Mouse (Mus musculus): ENCODE measurements around the gene Pank3. TPM values are rescaled to one million over a fixed set of nuclear protein-coding genes. Genes with fewer than 3 reads are reported as not detected.
"Not testable (repeated sequence)": the region's sequence is repeated elsewhere in the genome, so short reads cannot be mapped to it uniquely, and the experiment has no call there.

Gene Pank3
- polyA plus RNA-seq, 1 experiment from 2014 or later, result 31.8 TPM

DNA sequence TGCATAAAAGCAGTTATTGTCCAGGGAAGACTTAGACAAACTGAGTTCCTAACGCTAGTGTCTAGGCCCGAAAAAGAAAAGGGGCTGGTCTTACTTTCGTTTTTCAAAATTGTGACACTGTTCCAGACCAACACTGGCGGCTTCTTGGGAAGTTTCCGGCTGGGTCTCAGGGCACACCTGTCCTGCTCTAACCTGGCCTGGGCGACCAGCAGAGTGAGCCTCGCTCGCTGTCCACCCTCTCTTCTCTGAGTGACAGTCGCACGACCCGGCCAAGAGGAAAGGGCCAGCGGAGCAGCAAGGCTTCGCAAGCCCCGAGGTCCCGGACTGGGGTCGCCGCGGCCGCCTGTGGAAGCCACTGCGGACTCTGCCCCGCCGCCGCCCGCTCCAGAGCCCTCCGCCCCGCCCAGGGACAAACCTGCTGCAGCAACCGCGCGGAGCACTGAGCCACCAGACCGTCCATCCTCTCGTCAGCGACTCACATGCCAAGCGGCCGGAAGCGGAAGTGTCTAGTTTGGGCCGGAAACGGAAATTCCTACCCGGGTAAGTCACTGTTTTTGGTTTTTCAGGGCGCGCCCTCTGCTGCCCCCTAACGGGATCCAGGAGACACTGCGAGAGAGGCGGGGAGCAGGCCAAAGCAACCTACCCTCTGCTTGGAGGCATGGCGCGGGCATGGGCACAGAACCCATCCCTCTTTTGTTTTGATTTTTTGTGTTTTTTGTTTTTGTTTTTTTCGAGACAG lies 64.9 kb downstream of the Pank3 start, which contains the start of gene Rars:
Gene Rars (minus strand): TSS at position 485 of the 739 bp plus-strand sequence.
- WGBS, result 2% methylated on average over 46 of the region's 46 CpGs
- peak; percentile 72 for ATAC-seq (ENCODE audit: low FRiP score)
- H3K27ac ChIP-seq, result 0 out of 2 replicates have a peak within 1 kb of the TSS, but pooled peaks have one; percentile 19

DNA sequence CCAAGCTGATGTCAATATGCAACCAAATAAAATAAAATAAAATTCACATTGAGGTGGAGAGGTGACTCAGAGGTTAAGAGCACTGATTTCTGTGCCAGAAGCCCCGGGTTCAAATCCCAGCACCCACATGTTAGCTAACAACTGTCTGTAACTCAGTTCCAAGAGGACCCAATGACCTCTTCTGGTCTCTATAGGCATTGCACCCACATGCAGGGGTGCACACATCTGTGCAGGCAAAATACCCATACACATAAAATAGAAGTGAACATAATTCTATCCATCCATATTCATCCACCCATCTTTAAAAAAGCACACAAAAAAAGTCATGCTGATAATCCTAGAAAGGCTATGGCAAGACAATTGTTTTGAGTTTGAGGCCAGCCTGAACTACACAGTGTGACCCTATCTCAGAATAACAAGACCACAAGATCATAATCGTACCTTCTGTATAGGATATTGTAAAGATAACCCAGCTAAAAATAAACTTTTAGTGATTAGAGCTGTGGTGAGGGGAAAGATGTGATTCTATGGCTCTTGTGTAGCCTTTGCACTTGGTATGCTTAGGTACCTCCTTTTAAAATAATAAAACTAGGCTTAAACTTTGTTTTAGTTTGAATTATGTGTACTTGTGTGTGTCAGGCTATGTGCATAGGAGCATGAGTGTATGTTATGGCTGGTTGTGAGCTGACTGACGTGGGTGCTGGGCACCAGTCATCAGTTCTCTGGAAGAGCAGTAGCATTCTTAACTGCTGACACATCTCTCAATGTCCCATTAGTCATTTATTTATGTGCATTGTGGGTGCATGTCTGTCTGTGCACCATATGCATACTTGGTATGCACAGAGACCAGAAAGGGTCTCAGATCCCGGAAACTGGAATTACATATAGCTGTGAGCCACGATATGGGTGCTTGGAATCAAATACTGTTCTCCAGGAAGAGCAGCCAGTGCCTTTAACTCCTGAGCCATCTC lies 68.2 kb downstream of the Pank3 start:
- Histone ChIP-seq H3K4me1 (peaks cover 14% of the 10 kb centered on the region), H3K27me3 (no peaks in the 10 kb centered on the region), H3K36me3 (peaks cover 10% of the 10 kb centered on the region), H3K27ac (0 out of 2 replicates have a peak overlapping the region, but pooled peaks have one; percentile 37), H3K4me2 (replicated peaks) (peak overlapping the region; percentile 55; the same call in 1 of the 2 replicates), H3K4me3 (no peak overlapping the region), H3K9ac (no peak overlapping the region), H3K9me3 (replicated peaks) (no peaks in the 10 kb centered on the region)
- ATAC-seq (ENCODE audit: low FRiP score), result no peak
- WGBS, result 85% methylated on average over 5 of the region's 5 CpGs

More for the DNA sequence above, 64.9 kb downstream of the Pank3 start, which contains the start of gene Rars:
- peak within 1 kb of the TSS; percentile 80 for H3K4me2 ChIP-seq (replicated peaks)
- peak within 1 kb of the TSS; percentile 86 for H3K9ac ChIP-seq
- H3K4me3 ChIP-seq, result peak within 1 kb of the TSS; percentile 89
- H3K27me3 ChIP-seq, result no peaks in the 10 kb centered on the region
- H3K36me3 ChIP-seq, result peaks cover 28% of the 10 kb centered on the region
- H3K4me1 ChIP-seq, result peaks cover 13% of the 10 kb centered on the region
- H3K9me3 ChIP-seq (replicated peaks), result no peaks in the 10 kb centered on the region

DNA sequence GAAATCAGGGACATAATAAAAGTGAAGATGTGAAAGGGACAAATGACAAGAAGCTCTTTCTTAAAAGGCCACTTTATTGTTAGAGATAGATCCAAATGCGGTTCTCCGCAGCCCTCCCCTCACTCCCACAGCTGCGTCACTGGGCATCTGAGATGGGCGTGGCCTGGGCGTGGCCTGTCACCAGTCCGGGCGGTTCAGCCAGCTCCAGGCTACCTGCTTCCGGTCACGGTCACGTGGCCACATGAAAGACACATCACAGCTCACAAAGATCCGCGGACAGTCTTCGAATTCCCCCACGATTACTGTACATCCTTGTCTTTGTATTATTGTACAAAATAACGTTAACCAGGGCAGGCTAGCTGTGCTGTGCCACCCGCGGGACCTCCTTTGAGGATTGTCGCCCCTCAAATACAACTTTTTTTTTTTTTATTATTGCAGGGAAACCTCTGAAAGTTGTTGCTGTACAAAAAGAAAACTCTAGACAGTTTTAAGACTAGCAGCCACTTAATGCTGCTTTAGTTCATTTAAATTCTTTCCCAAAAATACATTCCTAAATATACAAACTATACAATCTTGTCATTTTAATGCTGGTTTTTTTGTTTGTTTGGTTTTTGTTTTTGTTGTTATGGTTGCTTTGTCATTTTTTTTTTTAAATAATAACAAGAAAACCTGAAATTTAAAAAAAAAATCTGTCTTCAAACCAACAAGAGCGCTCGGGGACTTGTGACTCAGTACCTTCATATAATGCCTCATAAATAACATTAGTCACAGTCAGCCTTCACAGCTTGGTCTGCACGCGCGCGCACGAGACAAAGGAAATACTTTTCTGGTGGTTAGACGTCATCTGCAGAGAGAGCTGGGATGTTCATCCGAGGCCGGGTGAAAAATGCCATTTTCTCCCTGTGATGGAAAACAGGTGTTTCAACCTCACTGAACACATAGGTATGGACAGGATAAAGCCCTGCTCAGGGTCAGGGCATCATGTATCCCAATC lies 69.4 kb downstream of the Pank3 start:
- Histone ChIP-seq H3K27me3 (no peaks in the 10 kb centered on the region), H3K36me3 (peaks cover 17% of the 10 kb centered on the region), H3K4me3 (peak overlapping the region; percentile 26; the same call in 1 of the 2 replicates), H3K9me3 (replicated peaks) (no peaks in the 10 kb centered on the region), H3K4me1 (peaks cover 9% of the 10 kb centered on the region), H3K4me2 (replicated peaks) (peak overlapping the region; percentile 55), H3K9ac (peak overlapping the region; percentile 50), H3K27ac (peak overlapping the region; percentile 44; the same call in 1 of the 2 replicates)
- 20% methylated on average over 28 of the region's 28 CpGs for WGBS
- peak; percentile 76 for ATAC-seq (ENCODE audit: low FRiP score)

GRCm38 (mm10) chr11:35840282-35840681 lies 71.0 kb downstream of the Pank3 start:
- 85% methylated on average over 7 of the region's 7 CpGs for WGBS

GRCm38 (mm10) chr11:35840806-35841205 lies 71.5 kb downstream of the Pank3 start:
- not testable (repeated sequence) for H3K4me3 ChIP-seq; H3K4me1 ChIP-seq; H3K27me3 ChIP-seq; H3K27ac ChIP-seq; H3K9me3 ChIP-seq (replicated peaks); ATAC-seq (ENCODE audit: low FRiP score); H3K4me2 ChIP-seq (replicated peaks); H3K9ac ChIP-seq
- 93% methylated on average over 4 of the region's 4 CpGs for WGBS
- H3K36me3 ChIP-seq, result peaks cover 17% of the 10 kb centered on the region

More at GRCm38 (mm10) chr11:35840282-35840681, 71.0 kb downstream of the Pank3 start:
- Histone ChIP-seq H3K4me3 (no peak overlapping the region), H3K4me2 (replicated peaks) (no peak overlapping the region), H3K4me1 (0 out of 2 replicates have a peak, but pooled peaks cover 7% of the 10 kb centered on the region), H3K27ac (peak overlapping the region; percentile 12; the same call in 1 of the 2 replicates), H3K9ac (no peak overlapping the region), H3K36me3 (peaks cover 17% of the 10 kb centered on the region), H3K9me3 (replicated peaks) (no peaks in the 10 kb centered on the region), H3K27me3 (no peaks in the 10 kb centered on the region)
- ATAC-seq (ENCODE audit: low FRiP score), result no peak

MicroRNA genes within 50 kb of the gene (microRNA counts, 519-probe panel; counts per million panel counts)
- 5,251 counts per million, percentile 93 among the panel's probes with 10 or more counts for microRNA mmu-miR-103

Small RNA genes lying within 50 kb of the gene (microRNA-seq; reads per million reads assigned to microRNA genes)
- gene Mir103-1, result 4.3 reads per million, percentile 9 among the genes with 10 or more reads in this experiment

Other genes with a start within 250 kb of the Pank3 start
- 13.1 and 15.3 TPM in 2 replicates for gene Fbll1, start 29.4 kb downstream of the Pank3 start, polyA plus RNA-seq (2016; fragmentation: Nextera tagmentation; extraction: Ambion mirVana)
- gene Rars, start 65.0 kb downstream of the Pank3 start, polyA plus RNA-seq (2016; fragmentation: Nextera tagmentation; extraction: Ambion mirVana), result 78.5 and 79.4 TPM in 2 replicates
- 14.6 and 15.2 TPM in 2 replicates for gene Wwc1, start 211.0 kb downstream of the Pank3 start, polyA plus RNA-seq (2016; fragmentation: Nextera tagmentation; extraction: Ambion mirVana)